Mouse (Mus musculus) myocyte (in vitro differentiated cells): ENCODE measurements around the gene Hcn1.

Source experiments
- CEBPB ChIP-seq: IDR thresholded peaks from 2 replicates; pipeline ENCODE4 v1.6.1; 2011; ENCODE audit warnings: mild to moderate bottlenecking, moderate library complexity; ENCODE audit not compliant: poor library complexity, insufficient read depth, severe bottlenecking
- E2F4 ChIP-seq: IDR thresholded peaks from one replicate; pipeline ENCODE4 v1.6.1; 2011; ENCODE audit warnings: mild to moderate bottlenecking, control low read depth, moderate library complexity; ENCODE audit not compliant: insufficient read depth
- MAX ChIP-seq: IDR thresholded peaks from one replicate; pipeline ENCODE4 v1.6.1; 2011; ENCODE audit warnings: low read depth, mild to moderate bottlenecking, control low read depth
- MYOD1 ChIP-seq, 3 experiments: IDR thresholded peaks; one replicate each; pipeline ENCODE4 v1.6.1; 2011; ENCODE audit warnings: control low read depth in 2 of 3, low read depth in 2 of 3, mild to moderate bottlenecking in 2 of 3, moderate library complexity in 1 of 3; ENCODE audit not compliant: insufficient read length in 2 of 3, control insufficient read depth in 1 of 3
- POLR2A ChIP-seq: IDR thresholded peaks from one replicate; pipeline ENCODE4 v1.6.1; 2011; ENCODE audit warnings: low read depth, mild to moderate bottlenecking, control low read depth, moderate library complexity; ENCODE audit not compliant: insufficient read length
- POLR2AphosphoS2 ChIP-seq: IDR thresholded peaks from one replicate; pipeline ENCODE4 v1.6.1; 2011; ENCODE audit warnings: low read depth, control low read depth; ENCODE audit not compliant: insufficient read length
- TCF12 ChIP-seq: IDR thresholded peaks from one replicate; pipeline ENCODE4 v1.6.1; 2011; ENCODE audit warnings: mild to moderate bottlenecking, control low read depth; ENCODE audit not compliant: poor library complexity, insufficient read depth, severe bottlenecking
- TCF3 ChIP-seq: IDR thresholded peaks from one replicate; pipeline ENCODE4 v1.6.1; 2011; ENCODE audit warnings: low read depth, control low read depth; ENCODE audit not compliant: insufficient read length
- USF1 ChIP-seq: IDR thresholded peaks from one replicate; pipeline ENCODE4 v1.6.1; 2011; ENCODE audit warnings: low read depth, mild to moderate bottlenecking, control low read depth, moderate library complexity

- TF ChIP-seq MAX (no peak), POLR2A (no peak), CEBPB (no peak), TCF3 (no peak), MYOD1 (IDR thresholded peaks at IDR 0.05; ENCODE audit: control insufficient read depth in 1 of 3, insufficient read length in 2 of 3, low read depth in 2 of 3) (no peak), POLR2AphosphoS2 (no peak), USF1 (no peak), E2F4 (no peak), TCF12 (no peak)
Observed at GRCm38 (mm10) chr13:117669303-117669702, 67.2 kb downstream of the Hcn1 start.
